Mouse (Mus musculus) G1E (cell line): ENCODE results near the gene Lhfpl2.

Experiments
- CTCF ChIP-seq: IDR thresholded peaks from 2 replicates; pipeline ENCODE4 v1.5.1; 2012; ENCODE audit warnings: low read depth, low read length, inconsistent platforms, mixed read lengths
- GATA1 ChIP-seq: IDR thresholded peaks from 2 replicates; pipeline ENCODE4 v1.6.1; 2012; ENCODE audit warnings: borderline replicate concordance, low read length, inconsistent platforms, mixed read lengths
- POLR2AphosphoS5 ChIP-seq: IDR thresholded peaks from 2 replicates; pipeline ENCODE4 v1.6.1; 2012; ENCODE audit warnings: low read depth, low read length, inconsistent platforms; ENCODE audit not compliant: insufficient replicate concordance

- TF ChIP-seq CTCF (no peak), POLR2AphosphoS5 (no peak), GATA1 (no peak)
Observed at GRCm38 (mm10) chr13:94070927-94071326, 13.3 kb downstream of the Lhfpl2 start.
